Mouse (Mus musculus) skeletal muscle tissue, adult 2 months (tissue): Measurements from ENCODE around the gene Rassf3.

Experiments
- DNase-seq: peaks from one replicate; pipeline ENCODE4 v3.0.0-alpha.2; 2012; ENCODE audit warnings: low read depth, low spot score

The Rassf3 gene

DNA sequence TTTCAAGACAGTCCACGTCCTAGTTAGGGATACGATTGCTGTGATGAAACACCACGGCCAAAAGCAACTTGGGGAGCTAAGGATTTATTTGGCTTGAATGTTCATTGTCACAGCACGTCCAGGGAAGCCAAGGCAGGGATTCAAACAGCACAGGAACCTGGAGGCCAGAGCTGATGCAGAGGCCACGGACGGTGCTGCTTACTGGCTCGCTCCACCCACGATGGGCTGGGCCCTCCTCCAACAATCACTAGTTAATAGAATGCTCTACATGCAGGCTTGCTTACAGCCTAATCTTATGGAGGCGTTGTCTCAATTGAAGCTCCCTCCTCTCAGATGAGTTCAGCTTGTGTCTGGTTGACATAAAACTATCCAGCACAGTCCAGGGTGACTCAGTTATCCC, 108.4 kb downstream of the Rassf3 start:
- DNase-seq, result no peak

DNA sequence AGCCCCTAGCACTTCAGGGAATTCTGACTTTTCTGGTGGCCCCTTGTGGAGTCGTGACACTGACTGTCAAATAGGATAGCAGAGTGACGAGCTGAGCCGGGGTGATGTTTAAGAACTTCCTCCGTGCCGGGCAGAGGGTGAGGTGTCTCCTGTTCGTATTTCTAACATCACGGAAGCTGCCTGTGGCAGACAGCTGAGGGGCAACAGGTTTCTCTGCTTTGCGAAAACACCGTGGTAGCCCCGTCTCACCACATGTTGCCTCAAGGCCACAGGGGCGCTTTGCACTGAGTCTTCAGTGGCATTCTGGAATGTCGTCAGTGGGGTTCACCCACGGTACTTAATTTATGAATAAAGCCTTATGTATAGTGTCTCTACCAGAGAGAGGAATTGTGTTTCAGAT, 108.9 kb downstream of the Rassf3 start:
- no peak for DNase-seq

DNA sequence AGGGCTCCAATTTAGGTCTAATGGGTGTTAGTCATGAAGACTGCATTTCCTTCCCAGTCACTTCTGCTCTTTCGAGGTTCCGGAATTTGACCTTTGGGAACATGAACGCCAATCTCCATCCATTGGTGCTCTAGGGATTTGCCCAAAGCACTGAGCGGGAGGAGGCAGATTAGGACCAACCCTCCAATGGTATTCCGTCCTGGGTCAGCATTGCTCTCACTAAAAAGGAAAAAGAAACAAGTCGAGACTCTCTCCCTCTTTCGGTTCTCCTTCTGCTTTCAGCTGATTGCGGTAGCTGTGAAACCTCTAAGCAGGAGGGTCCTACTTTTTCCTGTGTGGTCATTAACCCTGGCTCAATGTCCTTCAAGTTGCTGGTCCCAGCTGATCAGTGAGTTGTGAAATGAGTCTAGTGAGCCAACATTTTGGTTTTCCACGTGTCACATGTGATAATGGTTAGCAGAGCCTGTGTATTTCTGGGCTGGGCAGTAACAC, 110.3 kb downstream of the Rassf3 start:
- peak; percentile 56 for DNase-seq

DNA sequence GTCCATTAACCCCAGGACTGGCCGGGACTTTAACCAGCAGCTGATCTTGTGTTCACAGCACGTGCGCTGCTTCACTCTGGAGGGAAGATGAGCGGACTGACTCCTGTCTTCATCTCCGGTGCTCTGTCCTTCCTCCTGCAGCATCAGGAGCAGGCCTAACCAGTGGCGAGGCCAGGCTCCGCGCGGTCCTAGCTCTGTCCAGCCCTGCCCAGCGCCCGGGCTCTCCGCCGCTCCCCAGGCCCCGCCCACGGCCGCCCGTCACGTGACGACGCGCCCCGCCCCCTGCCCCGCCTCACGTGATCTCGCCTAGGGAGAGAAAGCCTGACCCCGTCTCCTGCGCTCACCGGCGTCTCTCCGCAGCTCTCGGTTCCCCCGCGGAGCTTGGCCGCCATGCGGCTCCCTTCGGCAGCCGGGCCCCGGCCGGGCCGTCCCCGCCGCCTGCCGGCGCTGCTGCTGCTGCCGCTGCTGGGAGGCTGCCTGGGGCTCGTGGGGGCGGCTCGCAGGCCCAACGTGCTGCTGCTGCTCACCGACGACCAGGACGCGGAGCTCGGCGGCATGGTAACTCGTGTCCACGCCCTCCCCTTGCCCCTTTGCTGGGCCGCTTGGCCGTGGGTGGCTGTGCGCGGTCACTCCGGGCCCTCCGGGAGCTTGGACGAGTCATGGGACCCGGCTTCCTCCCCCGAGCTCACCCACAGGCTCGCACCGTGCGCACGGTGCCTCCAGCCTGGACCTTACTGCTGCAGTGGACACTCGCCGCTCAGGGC, 111.2 kb downstream of the Rassf3 start, which contains the start of gene Gns:
Gene Gns, plus strand, starts transcription at position 290 of the 764 bp plus-strand sequence.
- peak; percentile 81 for DNase-seq

DNA sequence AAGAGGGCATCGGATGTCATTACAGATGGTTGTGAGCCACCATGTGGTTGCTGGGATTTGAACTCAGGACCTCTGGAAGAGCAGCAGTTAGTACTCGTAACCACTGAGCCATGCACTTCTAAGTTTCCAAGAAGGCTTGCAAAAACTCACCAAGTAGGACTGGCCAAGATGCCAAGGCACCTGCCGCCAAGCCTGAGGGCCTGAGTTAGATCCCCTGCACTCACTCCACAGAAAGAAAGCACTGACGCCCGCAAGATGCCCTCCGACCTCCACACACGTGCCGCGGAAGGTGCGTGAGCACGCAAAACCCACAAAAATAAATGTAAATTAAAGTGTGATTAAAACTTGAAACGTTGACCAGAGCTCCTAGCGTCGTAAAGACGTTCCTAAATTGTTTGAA, 111.8 kb downstream of the Rassf3 start:
- no peak for DNase-seq

DNA sequence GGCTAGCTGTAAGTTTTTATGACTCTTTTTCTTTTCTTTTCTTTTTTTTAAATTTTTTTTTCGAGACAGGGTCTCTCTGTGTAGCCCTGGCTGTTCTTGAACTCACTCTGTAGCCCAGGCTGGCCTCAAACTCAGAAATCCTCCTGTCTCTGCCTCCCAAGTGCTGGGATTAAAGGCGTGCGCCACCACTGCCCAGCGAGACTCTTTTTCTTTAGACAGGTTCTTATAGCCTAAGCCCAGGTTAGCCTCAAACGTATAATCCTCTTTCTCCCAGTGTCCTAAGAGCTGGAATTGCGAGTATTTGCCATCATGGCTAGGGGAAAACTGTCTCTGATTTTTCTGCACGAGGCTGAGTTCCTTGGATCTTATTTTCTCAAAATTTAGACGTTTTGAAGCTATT, 112.9 kb downstream of the Rassf3 start:
- no peak for DNase-seq

DNA sequence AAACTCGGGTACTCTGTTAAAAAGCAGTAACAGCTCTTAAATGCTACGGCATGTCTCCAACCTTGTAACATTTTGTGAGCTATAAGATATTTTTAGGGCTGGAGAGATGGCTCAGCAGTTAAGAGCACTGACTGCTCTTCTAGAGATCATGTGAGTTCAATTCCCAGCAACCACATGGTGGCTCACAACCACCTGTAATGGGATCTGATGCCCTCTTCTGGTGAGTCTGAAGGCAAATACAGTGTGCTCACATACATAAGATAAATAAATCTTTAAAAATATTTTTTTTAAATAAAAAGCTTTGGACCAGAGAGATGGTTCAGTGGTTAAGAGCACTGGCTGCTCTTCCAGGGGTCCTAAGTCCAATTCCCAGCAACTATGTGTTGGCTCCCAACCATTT, 115.8 kb downstream of the Rassf3 start:
- DNase-seq, result no peak
